Mouse (Mus musculus) left cerebral cortex, postnatal 14 days (tissue): ENCODE measurements around the gene Ramp3. TPM values are rescaled to one million over a fixed set of nuclear protein-coding genes. Genes with fewer than 3 reads are reported as not detected.

Experiments used
- DNase-seq, 2 experiments: peaks; one replicate each; pipeline ENCODE4 v3.0.0; 2021 to 2022; ENCODE audit warnings: low spot score in 2 of 2, mixed read lengths in 1 of 2
- intact Hi-C: fragments of 180-260 bp; cut with DNase I; formaldehyde crosslinking; loops from one replicate; pipeline ENCODE4 v1.15.1; 2025
- total RNA-seq, 2 experiments: library from RNA; stranded (reverse); gene quantifications; 2 replicates each; pipeline ENCODE4 v1.2.3; 2021

Gene Ramp3
- total RNA-seq, 2 experiments from 2014 or later: 35.4 to 40.1 TPM

- intact Hi-C loops: no loop called here
- no peak for DNase-seq
Observed at GRCm38 (mm10) chr11:6706796-6707195, 48.5 kb downstream of the Ramp3 start.

GRCm38 (mm10) chr11:6708437-6708836, 50.1 kb downstream of the Ramp3 start:
- intact Hi-C loops: no loop called here
- no peak for DNase-seq

- intact Hi-C loops: no loop called here
- DNase-seq: no peak
Observed at GRCm38 (mm10) chr11:6710409-6710808, 52.1 kb downstream of the Ramp3 start.

- intact Hi-C loops: no loop called here
Observed at GRCm38 (mm10) chr11:6720746-6721145, 62.4 kb downstream of the Ramp3 start.

GRCm38 (mm10) chr11:6726921-6727320, 68.6 kb downstream of the Ramp3 start:
- intact Hi-C loops: no loop called here
- DNase-seq: no peak

More at GRCm38 (mm10) chr11:6720746-6721145, 62.4 kb downstream of the Ramp3 start:
- DNase-seq: no peak

Other genes with a start within 250 kb of the Ramp3 start
- gene Ppia, start 243.1 kb upstream of the Ramp3 start, total RNA-seq: 1,000 to 10,000 TPM; 2,019 to 2,143 TPM
- 10 to 100 TPM; 29.5 to 34.4 TPM for gene H2afv, start 214.1 kb upstream of the Ramp3 start, total RNA-seq
- gene Purb, start 182.6 kb upstream of the Ramp3 start, total RNA-seq: 100 to 1,000 TPM; 300 to 303 TPM
- under 1 TPM; 0.40 to 0.68 TPM for gene Myo1g, start 137.6 kb upstream of the Ramp3 start, total RNA-seq
- 10 to 100 TPM; 54.3 to 54.4 TPM for gene Ccm2, start 111.6 kb upstream of the Ramp3 start, total RNA-seq
- 10 to 100 TPM; 59.0 to 61.0 TPM for gene Nacad, start 52.5 kb upstream of the Ramp3 start, total RNA-seq
- gene Tbrg4, start 32.5 kb upstream of the Ramp3 start, total RNA-seq: 10 to 100 TPM; 46.4 to 47.9 TPM
- gene Wap, start 19.9 kb upstream of the Ramp3 start, total RNA-seq: not detected
- not detected for gene Gm11983, start 179.1 kb downstream of the Ramp3 start, total RNA-seq